Mouse (Mus musculus): ENCODE data around the gene Fopnl.

- TF ChIP-seq CTCF (IDR thresholded peaks at IDR 0.05; ENCODE audit: extremely low read depth, insufficient read depth, low read length) (no peak), POLR2A (IDR thresholded peaks at IDR 0.05; ENCODE audit: extremely low read depth, insufficient read depth, low read length) (no peak)
These were observed 9.8 kb downstream of the Fopnl start for GRCm38 (mm10) chr16:14307373-14307772.

Measured in cortical plate, adult 2 months (tissue).